Mouse (Mus musculus): ENCODE data around the gene Tedc1.

DNA sequence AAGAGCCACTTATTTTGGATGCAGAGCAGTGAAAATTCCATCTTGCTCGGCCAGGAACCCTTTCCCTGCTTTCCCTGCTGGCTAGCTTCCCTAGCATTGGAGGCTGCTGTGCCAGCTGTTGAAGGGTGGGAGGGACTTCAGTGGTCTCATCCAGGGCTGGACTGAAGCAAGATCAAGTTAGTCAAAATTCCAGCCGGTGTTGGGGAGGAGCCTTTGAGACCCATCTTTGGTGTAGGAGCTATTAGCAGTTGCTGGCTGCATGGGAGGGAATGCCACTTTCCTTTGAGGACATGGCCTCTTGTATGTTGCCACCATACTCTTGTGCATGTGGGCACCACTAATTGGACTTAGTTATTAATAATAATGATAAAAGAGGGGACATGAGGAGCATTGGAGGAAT is 57.0 kb downstream of the Tedc1 start:
- TF ChIP-seq CTCF (IDR thresholded peaks at IDR 0.05; ENCODE audit: insufficient read depth, low read length) (no peak), POLR2A (IDR thresholded peaks at IDR 0.05; ENCODE audit: borderline replicate concordance, extremely low read depth, low read depth, low read length) (no peak)

All from lung, adult 2 months (tissue).